Mouse (Mus musculus) MEL (cell line): Measurements from ENCODE around the gene Mettl7b. TPM values are rescaled to one million over a fixed set of nuclear protein-coding genes. Genes with fewer than 3 reads are reported as not detected.
A peak's percentile ranks its signal among the peaks of the same experiment; 100 is the strongest.

ENCODE experiments used
- DNase-seq: peaks from one replicate; pipeline ENCODE4 v3.0.0; 2011; ENCODE audit warnings: low read depth, low spot score
- H3K27ac ChIP-seq: 2 replicates; pipeline ENCODE4 v1.5.1; 2012; ENCODE audit warnings: low read depth, mild to moderate bottlenecking, control low read depth, low read length, moderate library complexity; ENCODE audit not compliant: control insufficient read depth
- H3K27me3 ChIP-seq, 2 experiments: fragments of 150-350 bp in 1 of 2; sonication (generic) in 1 of 2; 2 replicates each; pipeline ENCODE4 v1.6.1; 2012; ENCODE audit warnings: low read length in 2 of 2, mild to moderate bottlenecking in 2 of 2, improper control_type of control experiment in 1 of 2, moderate library complexity in 1 of 2; ENCODE audit not compliant: insufficient read depth in 2 of 2, control insufficient read depth in 1 of 2
- H3K36me3 ChIP-seq, 2 experiments: 2 replicates each; pipeline ENCODE4 v1.6.1; 2012 to 2014; ENCODE audit warnings: low read length in 2 of 2, improper control_type of control experiment in 1 of 2, inconsistent platforms in 1 of 2, mild to moderate bottlenecking in 1 of 2; ENCODE audit not compliant: insufficient read depth in 2 of 2, control insufficient read depth in 1 of 2
- H3K4me1 ChIP-seq, 2 experiments: fragments of 150-350 bp in 1 of 2; sonication (generic) in 1 of 2; 2 replicates each; pipeline ENCODE4 v1.6.1; 2012; ENCODE audit warnings: low read length in 2 of 2, improper control_type of control experiment in 1 of 2, mild to moderate bottlenecking in 1 of 2; ENCODE audit not compliant: insufficient read depth in 2 of 2, control insufficient read depth in 1 of 2
- H3K4me3 ChIP-seq, 2 experiments: fragments of 150-350 bp in 1 of 2; sonication (generic) in 1 of 2; 2 replicates each; pipeline ENCODE4 v1.5.1; 2012; ENCODE audit warnings: low read depth in 2 of 2, low read length in 2 of 2, mild to moderate bottlenecking in 2 of 2, moderate library complexity in 2 of 2, control low read depth in 1 of 2, improper control_type of control experiment in 1 of 2; ENCODE audit not compliant: control insufficient read depth in 1 of 2, insufficient read depth in 1 of 2
- H3K79me2 ChIP-seq: 2 replicates; pipeline ENCODE4 v1.6.1; 2012; ENCODE audit warnings: mild to moderate bottlenecking, low read length, moderate library complexity; ENCODE audit not compliant: control insufficient read depth, poor library complexity, insufficient read depth
- H3K9ac ChIP-seq: 2 replicates; pipeline ENCODE4 v1.6.1; 2012; ENCODE audit warnings: low read depth, mild to moderate bottlenecking, control low read depth, low read length, moderate library complexity; ENCODE audit not compliant: control insufficient read depth, poor library complexity, severe bottlenecking
- H3K9me3 ChIP-seq: fragments of 150-350 bp; sonication (generic); replicated peaks from 2 replicates; pipeline ENCODE4 v1.6.1; 2012; ENCODE audit warnings: mild to moderate bottlenecking, low read length, improper control_type of control experiment, moderate library complexity; ENCODE audit not compliant: insufficient read depth
- E2F4 ChIP-seq: IDR thresholded peaks from 2 replicates; pipeline ENCODE4 v1.6.1; 2011; ENCODE audit warnings: low read depth, low read length, improper control_type of control experiment, borderline replicate concordance
- EP300 ChIP-seq, 2 experiments: IDR thresholded peaks; 2 replicates each; pipeline ENCODE4 v1.6.1; 2011; ENCODE audit warnings: improper control_type of control experiment in 2 of 2, low read length in 2 of 2, low read depth in 1 of 2, mild to moderate bottlenecking in 1 of 2
- ETS1 ChIP-seq: IDR thresholded peaks from 2 replicates; pipeline ENCODE4 v1.6.1; 2012; ENCODE audit warnings: low read depth, mild to moderate bottlenecking, inconsistent platforms, low read length, improper control_type of control experiment, moderate library complexity
- GABPA ChIP-seq: IDR thresholded peaks from 2 replicates; pipeline ENCODE4 v1.6.1; 2012; ENCODE audit warnings: low read depth, mild to moderate bottlenecking, inconsistent platforms, low read length, improper control_type of control experiment, moderate library complexity
- GATA1 ChIP-seq: IDR thresholded peaks from 2 replicates; pipeline ENCODE4 v1.6.1; 2011; ENCODE audit warnings: low read depth, low read length, improper control_type of control experiment
- HCFC1 ChIP-seq: IDR thresholded peaks from 2 replicates; pipeline ENCODE4 v1.6.1; 2012; ENCODE audit warnings: low read depth, mild to moderate bottlenecking, inconsistent platforms, low read length, improper control_type of control experiment, moderate library complexity
- JUND ChIP-seq: IDR thresholded peaks from 2 replicates; pipeline ENCODE4 v1.6.1; 2011; ENCODE audit warnings: low read depth, mild to moderate bottlenecking, improper control_type of control experiment, low read length
- KAT2A ChIP-seq: conservative IDR thresholded peaks from 2 replicates; pipeline ENCODE4 v1.6.1; 2012; ENCODE audit warnings: low read depth, low read length, improper control_type of control experiment, inconsistent platforms
- MAX ChIP-seq: IDR thresholded peaks from 2 replicates; pipeline ENCODE4 v1.6.1; 2011; ENCODE audit warnings: low read length, improper control_type of control experiment
- MEF2A ChIP-seq: IDR thresholded peaks from 2 replicates; pipeline ENCODE4 v1.6.1; 2014; ENCODE audit warnings: low read depth, mild to moderate bottlenecking, inconsistent platforms, low read length, improper control_type of control experiment; ENCODE audit not compliant: poor library complexity, insufficient replicate concordance, severe bottlenecking; ENCODE audit errors: extremely low read depth
- NRF1 ChIP-seq: IDR thresholded peaks from 2 replicates; pipeline ENCODE4 v1.6.1; 2014; ENCODE audit warnings: low read depth, mild to moderate bottlenecking, inconsistent platforms, low read length, improper control_type of control experiment, moderate library complexity; ENCODE audit not compliant: poor library complexity, insufficient read depth, severe bottlenecking
- POLR2A ChIP-seq, 2 experiments: IDR thresholded peaks; 2 replicates each; pipeline ENCODE4 v1.6.1; 2011 to 2012; ENCODE audit warnings: low read length in 2 of 2, mild to moderate bottlenecking in 2 of 2, control low read depth in 1 of 2, improper control_type of control experiment in 1 of 2, low read depth in 1 of 2, moderate library complexity in 1 of 2; ENCODE audit not compliant: control insufficient read depth in 1 of 2, insufficient read depth in 1 of 2, poor library complexity in 1 of 2
- POLR2AphosphoS5 ChIP-seq: IDR thresholded peaks from 2 replicates; pipeline ENCODE4 v1.6.1; 2012; ENCODE audit warnings: low read depth, borderline replicate concordance, mild to moderate bottlenecking, inconsistent platforms, low read length, moderate library complexity, mixed read lengths
- RAD21 ChIP-seq: IDR thresholded peaks from 2 replicates; pipeline ENCODE4 v1.6.1; 2011; ENCODE audit warnings: mild to moderate bottlenecking, low read depth, low read length, improper control_type of control experiment
- RCOR1 ChIP-seq: IDR thresholded peaks from 2 replicates; pipeline ENCODE4 v1.6.1; 2012; ENCODE audit warnings: low read depth, mild to moderate bottlenecking, inconsistent platforms, low read length, improper control_type of control experiment
- SIN3A ChIP-seq: IDR thresholded peaks from 2 replicates; pipeline ENCODE4 v1.6.1; 2012; ENCODE audit warnings: low read length, improper control_type of control experiment, inconsistent platforms
- TAL1 ChIP-seq: IDR thresholded peaks from 2 replicates; pipeline ENCODE4 v1.6.1; 2012; ENCODE audit warnings: mild to moderate bottlenecking, inconsistent platforms, low read length, moderate library complexity, mixed read lengths
- TCF12 ChIP-seq: IDR thresholded peaks from 2 replicates; pipeline ENCODE4 v1.6.1; 2014; ENCODE audit warnings: low read depth, mild to moderate bottlenecking, inconsistent platforms, low read length, improper control_type of control experiment, moderate library complexity
- UBTF ChIP-seq: IDR thresholded peaks from 2 replicates; pipeline ENCODE4 v1.6.1; 2012; ENCODE audit warnings: low read depth, mild to moderate bottlenecking, inconsistent platforms, low read length, improper control_type of control experiment, moderate library complexity, borderline replicate concordance; ENCODE audit not compliant: insufficient read depth
- USF1 ChIP-seq: IDR thresholded peaks from 2 replicates; pipeline ENCODE4 v1.6.1; 2014; ENCODE audit warnings: low read depth, mild to moderate bottlenecking, inconsistent platforms, low read length, improper control_type of control experiment, moderate library complexity
- ZC3H11A ChIP-seq: IDR thresholded peaks from 2 replicates; pipeline ENCODE4 v1.6.1; 2012; ENCODE audit warnings: low read depth, mild to moderate bottlenecking, inconsistent platforms, low read length, improper control_type of control experiment
- ZKSCAN1 ChIP-seq: IDR thresholded peaks from 2 replicates; pipeline ENCODE4 v1.6.1; 2012; ENCODE audit warnings: low read depth, mild to moderate bottlenecking, inconsistent platforms, low read length, improper control_type of control experiment, moderate library complexity
- ZMIZ1 ChIP-seq: IDR thresholded peaks from 2 replicates; pipeline ENCODE4 v1.6.1; 2012; ENCODE audit warnings: low read depth, mild to moderate bottlenecking, inconsistent platforms, low read length, improper control_type of control experiment, moderate library complexity
- ZNF384 ChIP-seq: IDR thresholded peaks from 2 replicates; pipeline ENCODE4 v1.6.1; 2012; ENCODE audit warnings: low read depth, mild to moderate bottlenecking, inconsistent platforms, low read length, improper control_type of control experiment
- polyA plus RNA-seq, 2 experiments: library from polyadenylated mRNA; stranded (reverse) in 1 of 2; unstranded in 1 of 2; fragments of >175 nt in 1 of 2; fragments of >200 nt in 1 of 2; gene quantifications; 2 replicates each; pipeline versions ENCODE4 v1.2.1 to v1.2.4; 2012; ENCODE audit warnings: low replicate concordance in 2 of 2, low read depth in 1 of 2; ENCODE audit not compliant: insufficient read length in 2 of 2, insufficient read depth in 1 of 2, missing spikeins in 1 of 2
- total RNA-seq: library from RNA; depleted of rRNA; stranded (reverse); fragments of 300-350 nt; gene quantifications from 2 replicates; pipeline ENCODE4 v1.2.3, GENCODE M21; 2012

Gene Mettl7b
- total and polyA plus RNA-seq, 3 experiments: not detected

- TF ChIP-seq TCF12 (no peak), ZKSCAN1 (no peak), ETS1 (no peak), E2F4 (no peak), RCOR1 (no peak), JUND (no peak), RAD21 (no peak), HCFC1 (no peak), TAL1 (no peak)
- Histone ChIP-seq H3K4me1 (no peaks in the 10 kb centered on the region; a peak in 1 of 4 replicates), H3K36me3 (no peaks in the 10 kb centered on the region; a peak in 1 of 4 replicates), H3K79me2 (no peaks in the 10 kb centered on the region), H3K9me3 (no peaks in the 10 kb centered on the region), H3K4me3 (no peak overlapping the region), H3K9ac (no peak overlapping the region), H3K27ac (no peak overlapping the region), H3K27me3 (peaks cover 0 to 2% of the 10 kb centered on the region in 2 experiments; a peak in 1 of 4 replicates)
- no peak for DNase-seq
Measured at GRCm38 (mm10) chr10:128970740-128971250, 10.0 kb upstream of the Mettl7b start.

- H3K9me3 ChIP-seq: no peaks in the 10 kb centered on the region
- H3K79me2 ChIP-seq: no peaks in the 10 kb centered on the region
- no peak for DNase-seq
- peaks cover 0 to 2% of the 10 kb centered on the region in 2 experiments; a peak in 1 of 4 replicates for H3K27me3 ChIP-seq
- TF ChIP-seq ZNF384: peak; percentile 55; the same call in 1 of the 2 replicates
- no peak for TF ChIP-seq GABPA
- H3K9ac ChIP-seq: no peak overlapping the region
- H3K4me1 ChIP-seq: no peaks in the 10 kb centered on the region; a peak in 1 of 4 replicates
- H3K36me3 ChIP-seq: no peaks in the 10 kb centered on the region; a peak in 1 of 4 replicates
- no peak overlapping the region for H3K27ac ChIP-seq
- H3K4me3 ChIP-seq: no peak overlapping the region
Measured at GRCm38 (mm10) chr10:128968341-128968749, 7.6 kb upstream of the Mettl7b start.

DNA sequence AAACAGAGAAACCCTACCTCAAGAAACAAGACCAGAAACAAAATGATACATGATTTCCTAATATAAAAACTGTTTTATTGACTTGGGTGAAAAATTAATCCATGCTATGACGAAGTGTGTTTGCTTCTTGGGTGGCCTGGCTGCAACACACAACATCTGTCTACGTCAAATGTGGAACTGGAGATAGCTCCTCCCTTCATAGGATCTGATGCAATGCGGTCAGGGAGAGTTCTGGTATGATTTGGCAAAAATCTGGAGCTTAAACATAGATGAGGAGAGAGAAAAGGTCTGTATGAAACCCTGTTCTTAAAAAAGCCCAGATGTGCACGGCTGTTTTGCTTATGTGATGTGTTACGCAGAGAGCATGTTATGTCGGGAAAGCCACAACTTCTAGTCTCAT, 5.1 kb upstream of the Mettl7b start:
- Histone ChIP-seq H3K27ac (no peak overlapping the region), H3K79me2 (no peaks in the 10 kb centered on the region), H3K36me3 (no peaks in the 10 kb centered on the region), H3K9ac (no peak overlapping the region), H3K27me3 (peaks cover 0 to 2% of the 10 kb centered on the region in 2 experiments; a peak in 1 of 4 replicates), H3K4me3 (no peak overlapping the region), H3K4me1 (no peaks in the 10 kb centered on the region; a peak in 1 of 4 replicates), H3K9me3 (no peaks in the 10 kb centered on the region)
- TF ChIP-seq POLR2AphosphoS5: no peak
- no peak for TF ChIP-seq MAX
- no peak for TF ChIP-seq ZC3H11A
- TF ChIP-seq JUND: no peak
- TF ChIP-seq GABPA: no peak
- no peak for TF ChIP-seq SIN3A
- TF ChIP-seq E2F4: no peak
- no peak for TF ChIP-seq NRF1
- TF ChIP-seq KAT2A: no peak
- no peak for TF ChIP-seq GATA1
- TF ChIP-seq EP300 (IDR thresholded peaks at IDR 0.05; ENCODE audit: low read depth in 1 of 2, low read length in 2 of 2): no peak
- TF ChIP-seq USF1: no peak
- TF ChIP-seq UBTF: no peak
- TF ChIP-seq POLR2A (IDR thresholded peaks at IDR 0.05; ENCODE audit: control insufficient read depth in 1 of 2, insufficient read depth in 1 of 2, low read depth in 1 of 2, low read length in 2 of 2, poor library complexity in 1 of 2): no peak
- TF ChIP-seq TAL1: no peak
- no peak for TF ChIP-seq ZKSCAN1
- no peak for TF ChIP-seq ZMIZ1
- TF ChIP-seq TCF12: no peak
- no peak for TF ChIP-seq MEF2A
- DNase-seq: peak; percentile 18
